Mouse (Mus musculus) cerebellum, adult 18-20 months (tissue): ENCODE measurements around the gene Zswim5.

Experiments used
- DNase-seq, 2 experiments: peaks; one replicate each; pipeline ENCODE4 v3.0.0; 2021

Zswim5 gene

DNA sequence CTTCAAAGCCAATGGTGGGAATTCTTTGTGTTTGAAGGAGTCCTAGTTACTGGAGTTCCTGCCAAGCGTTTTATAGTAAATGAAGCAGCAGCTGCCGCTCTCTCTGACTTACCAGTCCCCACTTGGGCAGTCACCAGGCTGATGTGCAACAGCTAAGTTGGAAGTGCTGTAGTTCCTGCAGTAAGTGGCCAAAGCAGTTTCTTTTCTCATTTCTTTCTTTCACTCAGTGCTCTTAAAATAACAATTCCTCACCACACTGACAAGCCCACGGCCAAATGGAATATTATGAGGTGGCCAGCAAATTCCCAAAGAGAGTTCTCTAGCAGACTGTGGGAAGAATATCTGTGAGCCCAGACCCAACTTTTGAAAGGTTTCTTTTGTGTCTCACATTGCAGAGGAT is 129.9 kb downstream of the Zswim5 start:
- no peak for DNase-seq

- no peak for DNase-seq
Measured at GRCm38 (mm10) chr4:117010231-117010630, 133.1 kb downstream of the Zswim5 start.

DNA sequence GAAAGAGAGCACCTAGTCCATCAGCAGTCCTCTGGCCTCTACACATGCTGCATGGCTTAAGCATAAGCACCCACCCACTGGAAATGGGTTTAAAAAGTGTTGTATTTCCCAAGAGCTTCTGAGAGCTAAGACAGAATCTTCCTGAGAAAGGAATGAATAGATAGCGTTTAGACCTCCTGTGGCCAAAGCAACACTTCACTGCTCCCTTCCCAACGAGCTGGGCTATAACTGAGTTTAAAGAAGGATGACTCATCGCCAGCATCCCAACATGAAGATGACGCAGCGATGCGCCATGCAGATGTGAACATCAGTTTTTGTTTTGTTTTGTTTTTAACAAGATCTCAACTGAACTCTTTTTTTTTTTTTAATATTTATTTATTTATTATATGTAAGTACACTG is 136.4 kb downstream of the Zswim5 start:
- no peak for DNase-seq

DNA sequence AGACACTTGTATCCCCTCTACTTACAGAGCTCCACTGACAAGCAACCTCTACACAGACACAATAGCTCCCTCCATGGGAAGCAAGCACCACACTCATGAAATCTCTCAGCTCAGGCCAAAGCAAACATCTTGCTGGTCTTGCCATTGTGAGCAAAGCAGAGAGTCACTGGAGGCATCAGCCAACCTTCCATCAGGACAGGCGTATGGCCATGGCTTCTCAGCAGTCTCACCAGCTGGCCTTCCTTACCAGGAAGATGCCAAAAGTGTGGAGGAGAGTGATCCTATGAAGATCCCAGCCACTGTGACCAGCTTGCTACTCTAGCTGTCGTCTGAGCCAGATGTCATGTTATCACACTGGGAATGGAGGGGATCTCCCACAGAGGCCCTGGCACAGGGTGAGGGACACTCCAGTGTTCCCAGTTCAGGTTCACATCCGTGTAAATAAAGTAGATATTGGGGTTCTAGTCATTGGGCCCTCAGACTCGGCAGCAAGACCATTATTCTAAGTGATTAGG is 137.8 kb downstream of the Zswim5 start:
- DNase-seq = no peak

GRCm38 (mm10) chr4:117017738-117018137 is 140.6 kb downstream of the Zswim5 start:
- no peak for DNase-seq

- DNase-seq = no peak
Measured at GRCm38 (mm10) chr4:117018327-117018726, 141.2 kb downstream of the Zswim5 start.

DNA sequence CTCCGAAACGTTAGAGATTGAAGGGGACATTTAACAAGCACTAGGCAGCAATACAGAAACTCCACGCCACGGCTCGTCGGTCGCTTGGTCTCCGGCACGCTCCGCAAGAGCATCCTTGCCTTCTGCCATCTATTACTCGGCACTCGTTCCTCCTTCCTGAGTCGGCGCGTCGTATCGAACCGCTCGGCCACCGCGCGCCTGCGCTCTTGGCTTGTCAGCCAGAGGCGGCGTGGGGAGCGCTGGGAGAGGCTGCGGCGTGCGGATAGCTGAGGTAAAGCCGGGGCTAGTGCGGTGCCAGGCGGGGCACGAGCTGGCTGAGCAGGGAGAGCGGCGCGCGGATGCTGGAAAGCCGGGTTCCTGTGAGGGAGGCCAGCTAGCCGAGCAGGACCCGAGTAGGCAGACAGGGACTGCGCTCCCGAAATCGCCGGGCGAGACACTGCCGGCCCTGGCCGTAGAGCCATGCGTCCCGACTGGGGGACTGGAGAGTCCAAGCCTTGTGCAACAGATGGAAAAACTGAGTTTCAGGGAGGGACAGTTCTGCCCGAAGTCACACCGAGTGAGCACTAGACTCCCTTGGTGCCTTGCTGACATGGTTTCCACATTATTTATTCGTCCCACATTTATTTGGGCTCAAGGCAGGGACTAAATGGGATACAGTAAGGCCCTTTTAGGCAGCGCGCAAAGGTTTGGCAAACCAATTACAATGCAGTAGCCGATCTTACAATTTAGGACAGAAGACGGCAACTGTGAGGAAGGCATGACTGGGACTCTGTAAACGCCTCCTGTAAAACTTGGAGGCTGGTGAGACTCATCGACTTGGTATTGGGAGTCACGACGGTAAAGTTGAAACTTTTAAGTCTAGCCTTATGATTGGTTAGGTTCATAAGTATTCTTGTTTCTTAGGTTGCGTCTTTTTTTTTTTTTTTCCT is 142.3 kb downstream of the Zswim5 start, which contains the start of gene Eif2b3:
Eif2b3 (plus strand) TSS at position 197 of the 929 bp plus-strand sequence.
- peak; percentile 93 to 94 for DNase-seq

DNA sequence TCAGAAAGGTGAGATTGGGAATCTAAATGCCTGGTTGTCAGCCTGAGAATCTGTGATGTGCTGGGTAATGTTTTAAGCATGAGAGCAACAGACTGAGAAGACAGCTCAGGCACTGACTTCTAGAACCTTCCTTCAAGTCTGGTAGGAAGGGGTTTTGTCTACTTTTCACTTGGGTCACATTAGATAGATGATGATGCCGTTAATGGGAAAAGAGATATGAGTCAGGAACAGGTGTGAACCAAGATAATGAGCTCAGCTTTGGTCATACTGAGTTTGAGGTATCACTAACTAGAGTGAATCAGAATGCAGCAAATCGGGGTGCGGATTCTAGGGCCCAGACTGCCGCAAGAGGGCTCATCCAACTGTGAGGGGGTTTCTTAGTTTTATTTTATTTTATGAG is 146.3 kb downstream of the Zswim5 start:
- no peak for DNase-seq

GRCm38 (mm10) chr4:117031105-117031504 is 153.9 kb downstream of the Zswim5 start:
- no peak for DNase-seq
